Mouse (Mus musculus) cerebellum, postnatal 36 days (tissue): Measurements from ENCODE around the gene Tmem159.

ENCODE experiments used
- DNase-seq, 2 experiments: peaks; one replicate each; pipeline ENCODE4 v3.0.0; 2021 to 2022; ENCODE audit warnings: mixed read lengths in 2 of 2

The Tmem159 gene

DNA sequence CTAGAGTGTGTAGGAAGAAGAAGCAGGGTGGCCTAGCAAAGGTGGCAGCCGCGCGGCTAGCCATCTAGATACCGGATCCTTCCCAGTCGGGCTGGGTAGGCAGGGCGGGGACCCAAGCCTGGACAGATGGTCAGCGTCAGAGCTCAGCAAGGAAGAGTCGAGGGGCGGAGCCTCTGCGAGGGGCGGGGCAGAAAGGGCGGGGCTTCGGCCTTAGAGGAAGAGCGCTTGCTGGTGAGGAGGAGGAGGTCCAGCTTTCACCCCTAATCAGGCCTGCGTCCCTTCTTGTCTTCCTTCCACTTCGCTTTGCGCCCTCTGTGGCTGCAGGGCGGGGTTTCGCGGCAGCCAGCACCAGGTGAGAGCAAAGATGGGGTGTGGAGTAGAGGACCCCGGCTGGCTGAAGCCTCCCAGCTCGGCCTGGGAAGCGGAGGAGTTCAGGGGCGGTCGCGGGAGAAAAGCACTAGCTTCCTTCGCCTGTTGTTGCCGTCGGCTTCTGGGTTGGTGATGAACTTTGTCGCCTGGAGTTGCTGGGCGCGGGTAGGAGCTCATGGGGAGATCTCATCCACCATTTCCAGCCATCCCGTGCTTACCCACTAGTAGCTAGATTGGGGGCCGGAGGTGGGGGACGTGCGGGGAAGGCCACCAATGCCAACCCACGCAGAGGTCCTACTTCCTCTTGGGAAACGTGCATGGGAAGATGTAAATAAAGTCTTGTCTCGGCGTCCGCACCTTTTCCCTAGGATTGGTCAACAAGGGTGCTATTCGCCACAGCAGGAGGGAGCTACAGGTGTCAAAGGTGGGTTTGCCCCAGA, at the start of gene Tmem159:
Gene Tmem159, plus strand, starts transcription at position 190 of the 809 bp plus-strand sequence.
- DNase-seq, result peak; percentile 83 to 87

DNA sequence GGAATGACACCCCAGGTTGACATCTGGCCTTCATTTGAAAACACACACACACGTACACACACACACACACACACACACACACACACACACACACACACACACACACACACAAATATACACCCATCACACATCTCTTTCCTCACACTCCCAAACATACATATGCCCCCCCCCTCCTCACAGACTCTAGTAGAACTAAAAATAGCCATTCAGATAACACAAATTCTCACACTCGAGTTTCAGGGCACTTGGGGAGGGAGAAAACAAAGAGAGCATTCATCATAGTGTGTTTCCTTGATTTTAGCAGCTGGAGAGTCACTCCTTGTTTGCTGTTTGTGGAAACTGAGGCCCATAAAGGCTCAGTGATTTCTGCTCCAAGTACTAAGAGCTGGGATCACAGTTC, 48.1 kb upstream of the Tmem159 start:
- no peak for DNase-seq

DNA sequence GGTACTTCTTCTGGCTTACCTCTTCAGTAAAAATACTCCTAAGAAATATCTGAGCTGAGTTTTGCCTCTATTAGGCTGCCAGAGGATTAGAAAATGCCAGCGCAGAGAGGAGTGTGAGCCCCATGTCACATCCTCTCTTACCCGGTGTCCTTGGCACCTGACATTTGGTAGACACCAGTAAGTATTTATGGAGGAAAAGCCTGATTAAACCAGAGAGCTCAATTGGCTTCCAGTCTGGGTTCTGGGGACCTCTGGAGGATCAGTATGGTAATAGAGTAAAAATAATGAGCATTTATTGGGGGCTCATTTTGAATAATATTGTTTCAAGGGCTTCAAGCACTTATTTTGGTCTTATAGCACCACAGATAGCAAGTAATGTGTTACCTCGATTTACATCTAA, 46.7 kb upstream of the Tmem159 start:
- DNase-seq, result no peak

DNA sequence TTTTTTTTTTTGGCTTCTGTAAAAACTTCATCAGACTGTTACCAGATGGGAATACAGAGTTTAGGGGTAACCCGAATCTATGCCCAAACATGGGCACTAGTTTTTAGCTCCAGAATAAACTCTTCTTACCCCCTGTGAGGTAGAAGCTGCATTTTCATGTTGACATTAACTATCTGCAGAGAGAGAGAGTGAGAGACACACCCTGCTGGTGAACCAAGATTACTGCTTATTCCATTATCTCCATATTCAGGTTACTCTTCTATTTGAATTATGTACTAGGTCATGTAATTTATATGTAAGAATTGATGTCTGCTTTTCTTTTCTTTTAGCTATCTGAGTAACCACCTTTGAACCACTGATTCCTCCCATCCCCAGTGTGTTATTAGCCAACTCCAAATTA, 38.1 kb upstream of the Tmem159 start:
- no peak for DNase-seq

DNA sequence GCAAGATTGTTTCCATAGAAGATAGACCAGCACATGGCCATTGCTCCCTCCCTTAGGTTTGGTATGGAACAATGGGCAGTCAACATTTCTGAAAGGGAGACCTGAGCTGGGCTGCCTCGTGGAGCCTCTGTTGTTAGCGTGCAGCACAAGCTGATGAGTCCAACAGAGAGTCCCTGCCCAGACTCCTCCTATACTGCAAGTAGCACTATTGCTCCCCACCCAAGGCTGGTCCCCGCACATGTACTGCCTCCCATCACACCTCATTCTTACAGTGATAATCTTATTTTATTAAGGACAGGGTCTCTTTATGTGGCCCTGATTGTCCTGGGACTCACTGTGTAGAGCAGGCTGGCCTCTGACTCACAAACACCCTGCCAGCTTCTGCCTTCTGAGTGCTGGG, 34.0 kb upstream of the Tmem159 start:
- DNase-seq, result no peak

DNA sequence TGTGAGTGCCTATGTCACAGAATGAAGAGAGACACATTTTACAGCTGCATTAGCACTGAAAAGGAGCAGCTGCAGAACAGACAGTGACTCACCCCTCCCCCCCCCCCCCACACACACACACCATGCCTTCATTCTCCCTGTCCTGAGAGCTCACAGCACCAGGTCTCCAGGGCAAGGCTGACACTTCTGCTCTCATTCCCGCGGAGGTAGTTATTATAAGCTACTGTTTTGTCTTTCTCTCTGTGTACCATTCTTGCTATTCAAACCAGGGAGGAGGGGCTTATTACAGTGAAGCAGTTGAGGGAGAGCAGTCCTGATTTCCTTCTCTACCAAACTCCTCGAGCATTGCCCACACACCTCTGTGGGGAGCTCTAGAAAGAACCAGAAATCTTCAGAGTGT, 33.0 kb upstream of the Tmem159 start:
- DNase-seq, result no peak

DNA sequence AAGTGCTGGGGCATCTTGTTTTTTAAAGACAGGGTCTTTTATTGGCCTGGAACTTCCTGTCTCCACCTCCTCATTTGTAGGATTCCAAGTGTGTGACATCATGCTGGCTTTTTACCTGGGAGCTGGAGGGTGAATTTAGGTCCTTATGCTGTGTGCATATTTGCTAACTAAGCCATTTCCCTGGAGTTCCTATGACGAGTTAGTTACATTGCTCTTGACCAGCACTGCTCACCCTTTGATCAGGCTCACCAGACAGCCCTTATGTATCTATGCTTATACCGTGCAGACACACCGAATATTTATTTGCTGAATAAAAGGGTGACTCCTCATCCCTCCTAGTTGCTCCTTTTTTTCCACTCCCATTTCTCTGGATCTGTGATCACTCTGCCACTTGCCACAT, 22.0 kb upstream of the Tmem159 start:
- no peak for DNase-seq

DNA sequence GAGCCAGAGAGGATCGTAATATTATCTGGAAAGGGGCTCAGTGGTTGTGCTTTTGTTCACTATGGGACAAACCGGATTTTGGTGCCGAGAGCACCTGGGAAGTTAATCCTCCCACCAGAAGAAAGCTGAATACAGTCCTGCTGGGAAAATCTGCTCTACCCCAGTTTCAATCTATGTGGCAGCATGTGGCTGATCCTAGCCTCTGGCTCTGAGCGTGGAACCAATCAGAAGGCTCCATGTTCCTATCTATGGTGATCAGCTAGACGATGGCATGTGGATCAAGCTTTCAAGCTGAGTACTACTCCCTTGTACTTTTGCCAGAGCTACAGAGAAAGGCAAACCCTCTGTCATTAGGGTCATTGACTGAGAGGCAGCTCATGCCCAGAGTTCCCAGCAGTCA, 9.1 kb upstream of the Tmem159 start:
- no peak for DNase-seq

DNA sequence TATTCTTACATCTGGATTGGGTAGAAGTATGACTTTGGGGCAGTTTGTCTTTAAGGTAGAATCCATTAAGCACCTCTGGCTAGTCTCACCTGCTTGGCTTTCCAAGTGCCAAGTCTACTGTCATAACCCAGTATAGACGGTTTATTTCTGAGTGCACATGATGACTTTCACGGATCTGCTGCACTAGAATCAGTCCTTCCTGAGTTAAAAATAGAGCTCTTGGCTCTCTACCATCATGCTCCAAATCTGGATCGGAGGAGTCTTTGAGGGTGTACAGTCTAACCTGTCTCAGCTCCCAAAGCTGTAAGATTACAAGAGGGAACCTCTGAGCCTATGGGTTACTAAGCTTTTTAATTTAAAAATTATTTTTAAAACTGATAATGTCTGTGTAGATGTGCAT, 7.9 kb upstream of the Tmem159 start:
- no peak for DNase-seq

DNA sequence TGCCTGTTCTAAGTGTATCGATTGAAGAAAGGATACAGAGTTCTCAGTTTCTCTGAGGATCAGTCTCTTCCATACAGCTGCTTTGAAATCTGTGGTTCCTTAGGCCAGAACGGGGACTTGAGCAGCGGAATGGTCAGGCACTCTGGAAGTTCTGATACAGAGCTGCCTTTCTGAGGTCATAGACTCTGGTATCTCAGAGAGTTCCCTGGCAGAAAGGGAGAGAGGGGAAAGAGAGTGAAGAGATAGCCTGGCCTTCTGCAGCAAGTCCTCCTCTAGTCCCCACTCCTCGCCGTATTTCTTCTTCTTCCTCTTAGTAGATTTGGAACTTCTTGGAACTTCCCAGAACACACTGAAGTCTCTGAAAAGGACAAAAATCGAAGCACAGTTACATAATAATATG, 7.0 kb upstream of the Tmem159 start, which contains the start of gene Dnah3:
Gene Dnah3, minus strand, starts transcription at position 101 of the 400 bp plus-strand sequence.
- DNase-seq, result no peak

DNA sequence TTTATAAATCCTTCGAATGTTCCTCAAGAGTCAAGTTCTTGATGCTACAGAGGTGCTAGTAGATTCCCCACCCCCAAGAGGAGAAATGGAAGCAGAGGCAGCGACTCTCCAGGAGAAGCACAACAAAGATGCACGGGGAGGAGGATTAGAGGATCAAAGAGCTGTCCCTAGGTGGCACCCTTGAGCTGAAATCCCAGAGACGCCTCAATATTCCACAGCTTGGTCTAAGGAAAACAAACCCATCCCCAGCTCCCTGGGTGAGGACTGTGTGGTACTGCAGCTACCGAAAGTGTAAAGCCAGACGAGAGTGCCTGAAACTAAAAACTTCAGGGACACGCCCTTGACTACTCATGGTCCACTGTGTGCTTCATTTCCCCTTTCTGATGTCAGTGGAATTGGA, 4.3 kb upstream of the Tmem159 start:
- peak; percentile 63 to 75 for DNase-seq

DNA sequence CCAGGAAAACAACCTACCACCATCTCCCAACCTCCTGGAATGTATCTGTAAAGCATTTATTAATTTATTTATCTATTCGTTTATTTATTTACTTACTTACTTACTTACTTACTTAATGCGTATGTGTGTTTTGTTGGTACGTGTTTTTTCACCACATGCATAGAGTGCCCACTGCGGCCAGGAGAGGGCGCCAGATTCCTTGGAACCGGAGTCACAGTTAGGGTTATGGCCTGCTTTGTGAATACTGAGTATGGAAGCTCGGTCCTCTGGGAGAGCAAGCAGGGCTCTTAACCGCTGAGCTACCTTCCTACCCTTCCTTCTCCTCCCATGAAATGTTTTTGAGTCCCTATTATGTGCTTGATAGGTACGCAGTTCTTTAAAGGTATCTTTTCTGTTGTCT, 3.8 kb upstream of the Tmem159 start:
- peak; percentile 62 to 69 for DNase-seq

DNA sequence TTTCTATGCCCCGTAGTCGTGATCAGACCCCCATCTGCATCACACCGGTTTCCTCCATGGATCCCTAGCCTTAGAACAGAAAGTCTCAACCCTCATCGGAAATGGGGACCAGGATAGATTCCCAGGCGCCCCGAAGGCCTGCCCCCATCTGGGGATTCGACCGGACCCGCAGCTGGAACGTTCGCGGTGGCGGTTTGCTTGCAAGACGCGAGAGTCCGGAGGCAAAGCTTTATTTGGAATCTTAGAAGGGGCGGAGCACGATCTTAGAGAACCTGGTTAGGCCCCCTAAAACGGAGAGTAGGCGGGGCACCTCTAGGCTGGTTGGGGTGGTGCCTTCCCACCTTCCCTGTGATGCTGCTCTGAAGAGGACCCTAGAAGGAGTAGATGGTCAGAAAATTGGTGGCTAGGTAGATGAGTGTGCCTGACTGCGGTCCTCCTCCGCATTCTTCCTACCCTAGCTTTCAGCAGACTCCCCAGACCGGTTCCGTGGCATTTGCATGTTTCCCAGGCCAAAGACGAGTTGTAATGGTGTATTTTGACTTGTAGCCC, 940 bp downstream of the Tmem159 start:
- peak; percentile 13 to 15 for DNase-seq

DNA sequence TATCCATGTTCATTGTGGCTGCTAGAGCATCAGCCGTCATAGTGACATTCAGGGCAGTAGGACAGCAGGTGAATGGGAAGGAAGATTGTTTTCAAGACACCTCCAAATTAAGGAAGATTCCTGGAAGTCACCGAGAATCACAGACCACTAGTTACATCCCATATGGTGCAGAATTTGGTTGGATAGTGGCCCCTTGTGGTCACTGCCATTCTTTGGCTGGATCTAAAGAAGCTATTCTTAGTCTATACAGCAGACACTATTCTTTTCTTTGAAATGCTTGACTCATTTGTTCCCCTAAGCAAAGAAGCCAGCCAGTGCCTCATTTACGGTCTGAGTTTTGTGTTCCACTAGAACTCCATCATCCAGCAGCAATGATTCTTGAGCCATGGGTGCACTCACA, 2.8 kb downstream of the Tmem159 start:
- DNase-seq, result peak; percentile 17 to 38

DNA sequence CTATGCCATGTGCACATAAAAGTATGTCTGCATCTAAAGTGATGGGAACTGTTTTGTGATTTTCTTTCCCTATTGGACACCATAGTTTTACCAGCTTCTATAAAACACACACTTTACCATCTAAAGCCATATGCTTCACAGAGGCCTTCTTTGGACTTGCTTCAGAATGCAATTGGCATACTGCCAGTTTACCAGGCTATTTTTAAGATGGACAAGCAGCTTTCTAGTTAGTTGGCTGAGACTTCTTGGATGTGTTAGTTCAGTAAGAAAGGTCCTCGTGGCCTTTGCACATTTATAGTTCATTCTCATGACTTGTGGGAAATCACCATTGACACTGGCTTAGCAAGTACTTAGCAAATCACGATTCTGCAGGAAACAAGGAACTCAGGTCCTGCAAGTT, 4.2 kb downstream of the Tmem159 start:
- DNase-seq, result peak; percentile 14 to 44

DNA sequence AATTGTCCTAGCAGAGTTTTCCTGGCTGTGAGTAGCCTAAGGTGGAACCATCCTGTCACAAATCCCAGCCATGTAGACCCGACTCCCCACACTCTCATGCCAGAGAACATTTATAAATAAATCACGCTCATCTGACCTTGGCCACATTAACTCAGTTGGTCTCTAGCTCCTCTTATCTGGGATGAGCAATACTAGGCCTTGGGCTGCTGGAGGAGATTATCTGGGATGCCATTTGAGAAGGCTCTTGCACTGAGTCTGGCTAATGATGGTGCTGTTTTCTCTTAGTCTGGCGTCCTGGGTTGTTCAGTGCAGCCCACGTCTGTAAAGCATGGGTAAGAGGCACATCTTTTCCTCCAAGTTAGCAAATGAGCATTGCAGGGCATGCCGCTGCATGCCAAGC, 7.5 kb downstream of the Tmem159 start:
- DNase-seq, result no peak

DNA sequence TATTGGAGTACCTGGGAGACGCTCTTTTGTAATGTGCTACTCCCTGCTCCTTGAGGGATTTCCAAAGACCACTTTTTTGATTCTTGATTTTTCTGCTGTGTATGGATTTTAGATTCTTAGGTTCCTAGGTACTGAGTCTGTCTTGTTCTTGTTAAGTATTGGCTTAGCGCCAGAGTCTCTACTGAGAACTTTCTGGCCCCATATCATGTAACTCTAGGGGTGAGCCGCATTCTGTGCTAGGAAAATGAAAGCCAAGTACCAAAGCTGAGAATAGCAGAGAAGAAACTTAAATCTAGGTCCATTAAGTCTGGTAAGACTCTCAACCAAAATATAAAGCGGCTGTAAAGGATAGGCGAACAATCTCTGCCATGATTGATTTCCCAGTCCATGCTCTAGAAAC, 14.8 kb downstream of the Tmem159 start:
- DNase-seq, result no peak

DNA sequence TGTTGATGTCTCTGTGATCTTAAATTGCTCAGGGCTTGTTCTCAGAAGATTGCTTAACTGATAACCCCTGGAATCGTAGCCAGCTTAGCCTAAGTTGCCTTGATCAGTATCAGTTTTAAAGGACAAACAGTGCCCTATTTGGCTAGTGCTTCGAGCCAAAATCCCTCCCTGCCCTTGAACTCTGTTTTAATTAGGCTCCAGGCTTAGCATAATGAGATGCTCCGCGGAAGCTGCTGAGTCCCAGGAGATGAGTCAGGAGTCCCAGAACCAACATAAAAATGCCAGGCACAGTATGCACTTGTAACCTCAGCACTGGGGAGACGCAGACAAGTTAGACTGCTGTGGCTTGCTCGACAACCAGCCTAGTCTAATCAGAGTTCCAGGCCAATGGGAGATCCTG, 15.4 kb downstream of the Tmem159 start:
- no peak for DNase-seq

DNA sequence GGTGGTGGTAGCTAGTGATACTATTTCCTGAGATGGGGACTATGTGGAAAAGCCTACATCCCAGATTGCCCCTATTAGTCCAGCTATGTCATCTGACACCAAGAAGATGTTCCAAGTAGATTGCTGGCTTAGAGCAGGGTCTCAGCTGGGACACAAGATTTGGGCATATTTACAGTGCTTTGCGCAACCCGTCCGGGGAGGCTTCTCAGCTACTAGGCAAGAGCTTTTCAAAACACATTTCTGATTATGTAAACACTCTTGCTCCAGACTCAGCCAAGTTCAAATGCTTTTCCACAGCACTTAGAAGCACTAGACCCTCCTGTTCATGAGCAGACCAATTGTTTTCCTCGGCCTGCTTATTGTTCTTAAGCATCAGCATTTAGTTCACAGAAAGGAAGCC, 21.6 kb downstream of the Tmem159 start:
- no peak for DNase-seq

DNA sequence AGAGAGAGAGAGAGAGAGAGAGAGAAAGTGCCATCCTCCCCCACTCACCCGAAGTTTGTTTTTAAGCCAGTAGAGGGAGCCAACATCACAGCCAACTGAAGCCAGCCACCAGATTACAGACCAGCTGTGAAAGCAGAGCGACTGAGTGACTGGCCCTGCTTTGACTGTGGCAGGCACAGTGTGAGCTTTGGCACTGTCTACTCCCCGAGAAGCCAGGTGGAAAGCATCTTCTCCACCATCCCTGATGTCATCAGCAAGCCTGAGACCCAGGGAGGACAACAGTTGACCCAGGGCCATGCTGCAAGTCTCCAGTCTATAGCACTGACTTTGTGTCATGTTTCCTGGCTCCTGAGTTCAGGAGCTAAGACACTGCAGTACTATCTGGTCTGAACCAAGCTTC, 22.7 kb downstream of the Tmem159 start:
- DNase-seq, result peak; percentile 57 to 68

DNA sequence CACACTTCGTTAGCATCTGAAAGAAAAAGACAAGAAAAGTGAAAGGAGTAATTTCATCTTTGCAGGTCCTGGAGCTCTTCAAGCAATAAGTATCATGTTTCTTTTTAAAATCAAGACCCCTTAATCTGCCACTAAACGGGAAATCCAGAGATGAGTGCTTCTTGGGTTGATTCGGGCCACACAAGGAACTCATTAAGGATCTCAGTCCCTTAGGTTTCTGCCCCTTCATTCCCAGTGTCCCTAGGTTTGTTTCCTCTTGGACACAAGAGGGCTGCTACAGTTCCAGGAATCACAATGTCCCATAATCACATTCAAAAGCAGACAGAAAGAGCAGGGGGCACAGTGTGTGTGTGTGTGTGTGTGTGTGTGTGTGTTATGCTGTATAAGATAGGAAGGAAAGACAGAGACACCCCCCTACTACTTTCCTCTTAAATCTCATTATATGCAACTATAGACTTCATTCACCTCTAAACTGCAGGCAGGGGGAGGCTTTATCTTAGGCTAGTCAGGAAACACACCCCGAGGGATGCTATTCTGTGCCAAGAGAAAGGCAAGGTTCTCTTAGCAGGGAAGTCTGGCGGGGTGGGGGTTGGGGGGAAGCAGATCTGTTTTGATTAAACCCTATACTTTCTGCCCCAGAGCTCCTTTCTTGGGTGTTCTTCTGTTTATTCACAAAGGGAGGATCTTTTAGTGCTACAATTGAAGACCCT, 25.0 kb downstream of the Tmem159 start:
- no peak for DNase-seq

DNA sequence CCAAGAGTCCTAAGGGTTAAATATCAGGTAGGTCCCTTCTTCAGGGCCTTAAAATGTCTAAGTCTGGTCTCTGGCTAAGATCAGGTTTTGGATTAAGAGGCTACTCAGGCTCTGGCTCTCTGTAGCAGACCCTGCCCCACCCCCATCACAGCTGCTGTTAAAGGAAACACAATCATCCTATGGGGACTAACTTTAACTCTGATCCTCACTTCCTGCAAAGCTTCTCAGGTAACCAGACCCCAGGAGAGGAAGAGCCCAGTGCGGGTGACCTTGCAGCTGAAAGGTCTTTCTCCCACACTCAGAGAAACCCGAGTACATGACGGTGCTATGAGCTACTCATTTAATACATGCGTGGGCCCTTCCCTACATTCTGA, 25.5 kb downstream of the Tmem159 start:
- no peak for DNase-seq

DNA sequence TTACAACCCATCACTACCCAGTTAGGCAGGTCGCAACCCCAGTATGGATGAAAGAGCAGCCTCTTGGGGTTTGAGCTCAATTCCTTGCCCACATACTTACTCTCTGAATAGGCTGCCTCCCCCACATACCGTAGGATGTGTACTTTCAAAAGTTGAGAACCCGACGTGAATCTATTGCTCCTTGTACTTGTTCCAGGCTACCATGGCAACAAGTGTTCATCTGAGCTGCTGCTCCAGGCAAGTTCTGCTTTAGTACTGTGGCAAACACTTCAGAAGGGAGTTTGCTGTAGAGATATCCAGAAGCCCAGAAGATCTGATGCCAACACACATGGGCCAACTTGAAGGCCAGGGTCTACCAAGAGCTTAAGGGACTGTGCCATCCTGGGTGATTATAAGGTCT, 26.8 kb downstream of the Tmem159 start:
- no peak for DNase-seq

DNA sequence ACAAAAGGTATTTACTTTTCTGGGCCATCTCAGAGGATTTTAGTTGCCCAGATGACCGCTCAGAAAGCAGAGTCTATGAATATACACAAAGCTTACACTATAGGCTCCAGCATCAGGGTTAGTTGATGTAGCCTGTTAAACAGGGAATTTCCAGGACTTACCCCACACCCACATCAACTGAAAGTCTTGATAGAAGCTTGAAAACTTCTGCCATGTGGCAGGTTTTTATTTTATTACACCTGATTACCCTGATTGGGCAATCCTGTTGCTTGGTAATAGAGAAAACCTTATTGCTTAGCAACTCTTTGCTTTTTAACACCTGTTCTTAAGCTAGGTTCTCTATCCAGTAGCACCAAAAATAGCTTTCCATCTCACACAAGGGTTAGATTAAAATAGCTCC, 40.6 kb downstream of the Tmem159 start:
- no peak for DNase-seq
